22 mouse cellular contexts compared by ENCODE assay signal in the genomic region with DNA sequence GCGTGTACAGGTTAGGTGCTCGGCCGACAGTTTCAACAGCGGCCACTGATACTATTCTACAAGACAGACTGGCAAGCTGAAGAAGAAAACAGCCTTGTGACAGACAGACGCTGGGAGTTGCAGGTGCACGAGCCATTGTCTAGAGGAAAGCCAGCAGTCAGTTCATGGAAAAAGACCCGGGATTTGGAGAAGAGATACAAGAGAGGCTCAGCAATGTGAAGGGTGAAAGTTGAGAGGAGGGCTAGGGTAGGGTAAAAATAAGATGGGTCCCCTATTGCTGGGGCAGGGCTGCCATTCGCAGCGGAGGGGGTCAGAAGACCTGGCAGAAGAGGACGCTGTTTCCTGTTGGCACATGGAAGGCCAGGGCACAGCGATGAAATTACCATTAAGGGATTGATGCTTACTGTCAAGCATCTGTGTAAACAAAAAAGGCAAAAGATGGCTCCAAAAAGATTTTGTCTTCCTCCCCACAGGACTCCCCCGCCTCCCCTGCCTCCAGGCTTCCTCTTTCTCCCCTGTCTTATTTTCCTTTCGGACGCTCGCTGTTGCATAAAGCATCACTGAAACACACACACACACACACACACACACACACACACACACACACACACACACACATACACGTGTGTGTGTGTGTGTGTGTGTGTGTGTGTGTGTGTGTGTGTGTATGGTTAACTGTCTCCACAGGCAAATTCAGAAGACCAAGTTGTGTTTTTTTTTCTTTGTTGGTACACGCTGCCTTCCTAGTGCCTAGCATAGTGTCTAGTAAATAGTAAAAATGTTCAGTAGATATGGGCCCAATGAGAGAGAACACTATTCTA. TPM values are rescaled to one million over a fixed set of nuclear protein-coding genes. Genes with fewer than 3 reads are reported as not detected.
DNase-seq lines count a peak whose midpoint lies in the region; ATAC-seq and TF ChIP-seq lines count a peak whose summit lies in the region.
"Had no signal": no experiment of that assay in that cellular context is flagged by ENCODE, and none has a peak within 500 bp of the region (broad histone marks: within the 10 kb centered on the region; RNA-seq: fewer than 3 reads in every experiment).

No protein-coding gene starts in this region.

- H3K27me3 ChIP-seq in CH12.LX (replicated peaks) = no peaks in the 10 kb centered on the region
- H3K27me3 ChIP-seq in intestine, embryonic 15.5 days (replicated peaks) = no peaks in the 10 kb centered on the region
- H3K27me3 ChIP-seq: hindbrain, embryonic 15.5 days; liver, embryonic 13.5 days; midbrain, embryonic 12.5 days had no signal

- TF ChIP-seq RAD21 in CH12.LX (IDR thresholded peaks at IDR 0.05; ENCODE audit: low read depth, low read length) = no peak

- dilution Hi-C loops in CH12.LX (cut with MboI; ENCODE audit: extremely low pct_ligation_motif_present, extremely low pct_unique_long_range_greater_than_20kb, low sequenced_read_pairs) = no loop called here

- peak overlapping the region; percentile 71 for H3K27ac ChIP-seq in CH12.LX (ENCODE audit: insufficient read depth, low read depth)
- H3K27ac ChIP-seq in intestine, embryonic 15.5 days = no peak overlapping the region
- H3K27ac ChIP-seq: forebrain, embryonic 10.5 days; hindbrain, embryonic 15.5 days; liver, embryonic 13.5 days; midbrain, embryonic 12.5 days; stomach, postnatal 0 days had no signal

- WGBS in intestine, embryonic 15.5 days = 79% methylated on average over 17 of the region's 17 CpGs

- H3K9me3 ChIP-seq in CH12.LX (replicated peaks; ENCODE audit: low read length) = no peaks in the 10 kb centered on the region
- H3K9me3 ChIP-seq in intestine, embryonic 15.5 days = no peaks in the 10 kb centered on the region
- H3K9me3 ChIP-seq: forebrain, embryonic 10.5 days; hindbrain, embryonic 15.5 days; liver, embryonic 13.5 days; midbrain, embryonic 12.5 days had no signal

- H3K79me2 ChIP-seq in CH12.LX (replicated peaks; ENCODE audit: control insufficient read depth, extremely low read depth, insufficient read depth, poor library complexity, severe bottlenecking) = no peaks in the 10 kb centered on the region

- peak overlapping the region; percentile 37 for H3K9ac ChIP-seq in CH12.LX (ENCODE audit: insufficient read depth, low read depth)
- H3K9ac ChIP-seq in intestine, embryonic 15.5 days = no peak overlapping the region
- H3K9ac ChIP-seq: forebrain, postnatal 0 days; hindbrain, embryonic 15.5 days; liver, embryonic 13.5 days; midbrain, embryonic 12.5 days had no signal

- DNase-seq in spleen, postnatal 36 days (ENCODE audit: low spot score in 2 of 2) = peak; percentile 44 to 45
- no peak for DNase-seq in spleen, adult 18-20 months
- no peak for DNase-seq in CH12.LX (ENCODE audit: extremely low read depth)
- DNase-seq in thymus, postnatal 0 days (ENCODE audit: low spot score) = peak; percentile 52
- DNase-seq in cerebellum, postnatal 10 days = no peak
- DNase-seq in cerebellum, adult 11-12 months = no peak
- DNase-seq: adrenal gland, postnatal 36 days; cerebellum, adult 9-11 months; forebrain, postnatal 0 days; gastrocnemius, postnatal 25 days; kidney, postnatal 25 days; liver, embryonic 13.5 days; lung, adult 2 months; lung, postnatal 14 days; right cerebral cortex, postnatal 25 days had no signal

- H3K36me3 ChIP-seq in CH12.LX (replicated peaks in 1 of 2; ENCODE audit: control insufficient read depth in 1 of 2, insufficient read depth in 1 of 2, low read length in 1 of 2) = no peaks in the 10 kb centered on the region
- H3K36me3 ChIP-seq in intestine, embryonic 15.5 days = no peaks in the 10 kb centered on the region
- H3K36me3 ChIP-seq: forebrain, embryonic 10.5 days; hindbrain, embryonic 15.5 days; liver, embryonic 13.5 days; midbrain, embryonic 12.5 days had no signal

- in situ Hi-C loops in CH12.LX (cut with MboI; ENCODE audit: low pct_ligation_motif_present, low pct_unique_long_range_greater_than_20kb, low sequenced_read_pairs) = no loop called here

- TF ChIP-seq CTCF in CH12.LX (conservative IDR thresholded peaks at IDR 0.05 in 1 of 2, IDR thresholded peaks at IDR 0.05 in 1 of 2; ENCODE audit: low read depth in 2 of 2, low read length in 2 of 2) = no peak

- no peak for TF ChIP-seq POLR2A in CH12.LX (IDR thresholded peaks at IDR 0.05; ENCODE audit: low read depth, low read length)

- H3K4me2 ChIP-seq in CH12.LX (ENCODE audit: insufficient read depth, low read depth, poor library complexity, severe bottlenecking) = peak overlapping the region; percentile 59
- H3K4me2 ChIP-seq in intestine, embryonic 15.5 days (replicated peaks) = no peak overlapping the region
- H3K4me2 ChIP-seq: hindbrain, embryonic 15.5 days; liver, embryonic 13.5 days; midbrain, embryonic 12.5 days had no signal

- TF ChIP-seq EP300 in CH12.LX (IDR thresholded peaks at IDR 0.05; ENCODE audit: low read length) = peak; percentile 25; the same call in 1 of the 2 replicates

- no peak for ATAC-seq in intestine, embryonic 15.5 days
- ATAC-seq: forebrain, postnatal 0 days; intestine, postnatal 0 days had no signal

- peaks cover 18 to 65% of the 10 kb centered on the region in 2 experiments for H3K4me1 ChIP-seq in CH12.LX (ENCODE audit: control insufficient read depth in 1 of 2, insufficient read depth in 2 of 2)
- no peaks in the 10 kb centered on the region for H3K4me1 ChIP-seq in intestine, embryonic 15.5 days (replicated peaks)
- H3K4me1 ChIP-seq: hindbrain, embryonic 15.5 days; midbrain, embryonic 12.5 days had no signal

- no peak overlapping the region for H3K4me3 ChIP-seq in CH12.LX (replicated peaks in 1 of 3; ENCODE audit: low read depth in 2 of 3, low read length in 2 of 3, poor library complexity in 1 of 3)
- no peak overlapping the region for H3K4me3 ChIP-seq in intestine, embryonic 15.5 days (replicated peaks)
- H3K4me3 ChIP-seq: forebrain, embryonic 10.5 days; hindbrain, embryonic 15.5 days; liver, embryonic 13.5 days; midbrain, embryonic 12.5 days had no signal

TF ChIP-seq in CH12.LX, 34 proteins besides CTCF, POLR2A, EP300 and RAD21:
- no peak for TF ChIP-seq USF1 (IDR thresholded peaks at IDR 0.05; ENCODE audit: low read depth, low read length)
- TF ChIP-seq NELFE (IDR thresholded peaks at IDR 0.05; ENCODE audit: low read depth, low read length) = no peak
- TF ChIP-seq ETS1 (conservative IDR thresholded peaks at IDR 0.05; ENCODE audit: low read depth, low read length) = no peak
- TF ChIP-seq ZC3H11A (IDR thresholded peaks at IDR 0.05; ENCODE audit: low read depth, low read length) = no peak
- no peak for TF ChIP-seq MAX (IDR thresholded peaks at IDR 0.05; ENCODE audit: low read length)
- TF ChIP-seq ZMIZ1 (IDR thresholded peaks at IDR 0.05; ENCODE audit: low read depth, low read length) = no peak
- peak; percentile 36 for TF ChIP-seq TCF12 (IDR thresholded peaks at IDR 0.05; ENCODE audit: low read depth, low read length)
- TF ChIP-seq CHD1 (IDR thresholded peaks at IDR 0.05; ENCODE audit: low read depth, low read length) = no peak
- TF ChIP-seq GABPA (IDR thresholded peaks at IDR 0.05; ENCODE audit: insufficient replicate concordance, low read depth, low read length) = no peak
- no peak for TF ChIP-seq CHD2 (IDR thresholded peaks at IDR 0.05; ENCODE audit: low read length)
- TF ChIP-seq E2F4 (IDR thresholded peaks at IDR 0.05; ENCODE audit: insufficient replicate concordance, low read depth, low read length) = no peak
- TF ChIP-seq ZKSCAN1 (IDR thresholded peaks at IDR 0.05; ENCODE audit: borderline replicate concordance, low read depth, low read length) = no peak
- TF ChIP-seq UBTF (IDR thresholded peaks at IDR 0.05; ENCODE audit: low read depth, low read length) = no peak
- peak; percentile 53; the same call in 1 of the 2 replicates for TF ChIP-seq IRF4 (IDR thresholded peaks at IDR 0.05; ENCODE audit: low read depth, low read length)
- TF ChIP-seq TBP (conservative IDR thresholded peaks at IDR 0.05; ENCODE audit: low read depth, low read length) = no peak
- peak; percentile 23; the same call in 1 of the 2 replicates for TF ChIP-seq ELF1 (IDR thresholded peaks at IDR 0.05; ENCODE audit: low read depth, low read length)
- peak; percentile 72 for TF ChIP-seq BHLHE40 (IDR thresholded peaks at IDR 0.05; ENCODE audit: low read depth, low read length)
- TF ChIP-seq ZNF384 (IDR thresholded peaks at IDR 0.05; ENCODE audit: low read depth, low read length) = no peak
- peak; percentile 30; the same call in 1 of the 2 replicates for TF ChIP-seq MAZ (IDR thresholded peaks at IDR 0.05; ENCODE audit: low read depth, low read length)
- no peak for TF ChIP-seq PAX5 (IDR thresholded peaks at IDR 0.05; ENCODE audit: low read length)
- peak; percentile 46; the same call in 1 of the 2 replicates for TF ChIP-seq MYC (IDR thresholded peaks at IDR 0.05; ENCODE audit: low read depth, low read length)
- no peak for TF ChIP-seq JUN (IDR thresholded peaks at IDR 0.05; ENCODE audit: insufficient read depth, low read depth, low read length)
- TF ChIP-seq SMC3 (IDR thresholded peaks at IDR 0.05; ENCODE audit: low read depth, low read length) = no peak
- TF ChIP-seq POLR2AphosphoS2 (IDR thresholded peaks at IDR 0.05; ENCODE audit: low read depth, low read length) = no peak
- TF ChIP-seq KAT2A (IDR thresholded peaks at IDR 0.05; ENCODE audit: insufficient replicate concordance, low read length) = no peak
- no peak for TF ChIP-seq HCFC1 (IDR thresholded peaks at IDR 0.05; ENCODE audit: low read depth, low read length)
- TF ChIP-seq JUND (conservative IDR thresholded peaks at IDR 0.05; ENCODE audit: low read depth, low read length) = no peak
- TF ChIP-seq MAFK (IDR thresholded peaks at IDR 0.05; ENCODE audit: insufficient replicate concordance, low read length) = no peak
- TF ChIP-seq SIN3A (IDR thresholded peaks at IDR 0.05; ENCODE audit: low read length) = peak; percentile 53; the same call in 1 of the 2 replicates
- no peak for TF ChIP-seq MXI1 (IDR thresholded peaks at IDR 0.05; ENCODE audit: low read depth, low read length)
- TF ChIP-seq NRF1 (IDR thresholded peaks at IDR 0.05; ENCODE audit: low read depth, low read length) = no peak
- no peak for TF ChIP-seq RCOR1 (conservative IDR thresholded peaks at IDR 0.05; ENCODE audit: low read depth, low read length)
- TF ChIP-seq USF2 (conservative IDR thresholded peaks at IDR 0.05; ENCODE audit: low read depth, low read length) = no peak
- TF ChIP-seq MEF2A (IDR thresholded peaks at IDR 0.05; ENCODE audit: borderline replicate concordance, low read depth, low read length) = no peak

RNA-seq across cellular contexts. Expression of gene Rhoh, which starts 4.2 kb away (rescaled TPM):
- total RNA-seq in CH12.LX (2012; rRNA removed) (18.9 and 23.3 TPM in 2 replicates), CH12.LX (2014; rRNA removed) (20.0 and 22.1 TPM in 2 replicates)
- polyA plus RNA-seq in CH12.LX (2012; ENCODE audit: insufficient read length, low read depth) = 12.1 and 13.7 TPM in 2 replicates
- 174 and 206 TPM in 2 replicates for polyA plus RNA-seq in thymus, postnatal 0 days (2015; fragmentation: Nextera tagmentation; extraction: Ambion mirVana)
- polyA plus RNA-seq in intestine, embryonic 15.5 days (2015; fragmentation: Nextera tagmentation; extraction: Ambion mirVana) = 1.2 and 1.6 TPM in 2 replicates
- polyA plus RNA-seq: C2C12 had no signal

Comparison
In these comparisons a context has a peak if more than half of its experiments do, and no peak if none do; other contexts are left out.
1. DNase-seq: peak in spleen, postnatal 36 days (2 of 2) and thymus, postnatal 0 days (single experiment); none in spleen, adult 18-20 months (0 of 2), CH12.LX (single experiment), cerebellum, postnatal 10 days (0 of 2) and cerebellum, adult 11-12 months (single experiment).
2. RNA of gene Rhoh, which starts 4.2 kb away (polyA plus RNA-seq): 174 to 206 TPM in thymus, postnatal 0 days; 12.1 to 13.7 TPM in CH12.LX and 1.2 to 1.6 TPM in intestine, embryonic 15.5 days; every median in the first group is over 10 times any median in the second.